Mouse (Mus musculus): ENCODE measurements around the gene Spata1.
"Not testable (repeated sequence)": the region's sequence is repeated elsewhere in the genome, so short reads cannot be mapped to it uniquely, and the experiment has no call there.

The Spata1 gene

GRCm38 (mm10) chr3:146450371-146450841 lies 49.1 kb downstream of the Spata1 start:
- DNase-seq, result peak; percentile 86

- no peak for DNase-seq
Measured at GRCm38 (mm10) chr3:146449745-146450250, 49.8 kb downstream of the Spata1 start, which contains the start of gene Ctbs. TSS of gene Ctbs (plus strand) at chr3:146449795.

GRCm38 (mm10) chr3:146448969-146449368 lies 50.6 kb downstream of the Spata1 start:
- DNase-seq, result no peak

- DNase-seq, result no peak
Measured at GRCm38 (mm10) chr3:146448372-146448771, 51.2 kb downstream of the Spata1 start.

- DNase-seq, result no peak
Measured at GRCm38 (mm10) chr3:146447598-146447997, 52.0 kb downstream of the Spata1 start.

- no peak for DNase-seq
Measured at GRCm38 (mm10) chr3:146447156-146447555, 52.4 kb downstream of the Spata1 start.

- no peak for DNase-seq
Measured at GRCm38 (mm10) chr3:146444880-146445279, 54.7 kb downstream of the Spata1 start.

GRCm38 (mm10) chr3:146443380-146443779 lies 56.2 kb downstream of the Spata1 start:
- DNase-seq, result no peak

GRCm38 (mm10) chr3:146442936-146443335 lies 56.6 kb downstream of the Spata1 start:
- DNase-seq, result no peak

- DNase-seq, result no peak
Measured at GRCm38 (mm10) chr3:146442484-146442883, 57.1 kb downstream of the Spata1 start.

GRCm38 (mm10) chr3:146440422-146440821 lies 59.1 kb downstream of the Spata1 start:
- DNase-seq, result no peak

GRCm38 (mm10) chr3:146440011-146440410 lies 59.5 kb downstream of the Spata1 start:
- no peak for DNase-seq

GRCm38 (mm10) chr3:146436114-146436513 lies 63.4 kb downstream of the Spata1 start:
- no peak for DNase-seq

GRCm38 (mm10) chr3:146435533-146435932 lies 64.0 kb downstream of the Spata1 start:
- no peak for DNase-seq

GRCm38 (mm10) chr3:146434686-146435085 lies 64.9 kb downstream of the Spata1 start:
- no peak for DNase-seq

GRCm38 (mm10) chr3:146433681-146434350 lies 65.7 kb downstream of the Spata1 start:
- no peak for DNase-seq

- not testable (repeated sequence) for DNase-seq
Measured at GRCm38 (mm10) chr3:146433063-146433462, 66.5 kb downstream of the Spata1 start.

GRCm38 (mm10) chr3:146426489-146426888 lies 73.1 kb downstream of the Spata1 start:
- no peak for DNase-seq

- no peak for DNase-seq
Measured at GRCm38 (mm10) chr3:146425902-146426301, 73.7 kb downstream of the Spata1 start.

GRCm38 (mm10) chr3:146424306-146424900 lies 75.2 kb downstream of the Spata1 start:
- no peak for DNase-seq

- DNase-seq, result no peak
Measured at GRCm38 (mm10) chr3:146423710-146424109, 75.8 kb downstream of the Spata1 start.

- DNase-seq, result no peak
Measured at GRCm38 (mm10) chr3:146421787-146422186, 77.8 kb downstream of the Spata1 start.

GRCm38 (mm10) chr3:146419992-146420537 lies 79.5 kb downstream of the Spata1 start:
- no peak for DNase-seq

GRCm38 (mm10) chr3:146419534-146419933 lies 80.0 kb downstream of the Spata1 start:
- no peak for DNase-seq

Measured in cerebellum, adult 11-12 months (tissue).